Comparison of ENCODE assay signal across 10 mouse cellular contexts in genomic region chr17:64480607-64481038, GRCm38 (mm10).
A peak's percentile ranks its signal among the peaks of the same experiment; 100 is the strongest.
DNase-seq lines count a peak whose midpoint lies in the region; ATAC-seq lines count a peak whose summit lies in the region.
"Had no signal": no experiment of that assay in that cellular context is flagged by ENCODE, and none has a peak within 500 bp of the region (broad histone marks: within the 10 kb centered on the region; RNA-seq: fewer than 3 reads in every experiment).

No protein-coding gene starts in this region.

- no peaks in the 10 kb centered on the region for H3K36me3 ChIP-seq in midbrain, embryonic 11.5 days (ENCODE audit: control insufficient read depth, insufficient read depth, low read length)
- no peaks in the 10 kb centered on the region for H3K36me3 ChIP-seq in midbrain, embryonic 14.5 days (ENCODE audit: control insufficient read depth, insufficient read depth, low read length)
- no peaks in the 10 kb centered on the region for H3K36me3 ChIP-seq in kidney, embryonic 15.5 days
- H3K36me3 ChIP-seq: limb, embryonic 10.5 days had no signal

- H3K4me2 ChIP-seq in midbrain, embryonic 11.5 days, result no peak overlapping the region
- H3K4me2 ChIP-seq in midbrain, embryonic 14.5 days (ENCODE audit: low read length), result no peak overlapping the region
- H3K4me2 ChIP-seq in kidney, embryonic 15.5 days, result no peak overlapping the region

- H3K9ac ChIP-seq in midbrain, embryonic 11.5 days (ENCODE audit: low read length), result no peak overlapping the region
- H3K9ac ChIP-seq in midbrain, embryonic 14.5 days (replicated peaks; ENCODE audit: low read length), result no peak overlapping the region
- no peak overlapping the region for H3K9ac ChIP-seq in kidney, embryonic 15.5 days

- WGBS in midbrain, embryonic 11.5 days, result 26% methylated on average over 1 of the region's 1 CpGs
- WGBS in midbrain, embryonic 14.5 days, result 10% methylated on average over 1 of the region's 1 CpGs
- WGBS in kidney, embryonic 15.5 days, result 13% methylated on average over 1 of the region's 1 CpGs

- no peaks in the 10 kb centered on the region for H3K9me3 ChIP-seq in midbrain, embryonic 11.5 days (ENCODE audit: control insufficient read depth, low read length)
- no peaks in the 10 kb centered on the region for H3K9me3 ChIP-seq in midbrain, embryonic 14.5 days (ENCODE audit: control insufficient read depth, low read length)
- H3K9me3 ChIP-seq in kidney, embryonic 15.5 days (replicated peaks), result no peaks in the 10 kb centered on the region
- H3K9me3 ChIP-seq: limb, embryonic 10.5 days had no signal

- DNase-seq in midbrain, embryonic 11.5 days (ENCODE audit: low spot score, missing footprints), result peak; percentile 80
- no peak for DNase-seq in midbrain, embryonic 14.5 days
- peak; percentile 66 for DNase-seq in adrenal gland, postnatal 14 days
- peak; percentile 9 to 50 for DNase-seq in lung, postnatal 4 days
- no peak for DNase-seq in embryo, embryonic 10 days (ENCODE audit: low spot score)
- DNase-seq in left cerebral cortex, postnatal 36 days (ENCODE audit: low spot score in 2 of 2), result no peak
- no peak for DNase-seq in cerebellum, adult 11 months
- DNase-seq: heart, postnatal 10 days had no signal

- H3K4me3 ChIP-seq in midbrain, embryonic 11.5 days (ENCODE audit: low read depth, low read length), result no peak overlapping the region
- H3K4me3 ChIP-seq in midbrain, embryonic 14.5 days (replicated peaks; ENCODE audit: low read depth, low read length), result no peak overlapping the region
- no peak overlapping the region for H3K4me3 ChIP-seq in kidney, embryonic 15.5 days (replicated peaks)
- H3K4me3 ChIP-seq: limb, embryonic 10.5 days had no signal

- H3K27me3 ChIP-seq in midbrain, embryonic 11.5 days (ENCODE audit: control insufficient read depth, insufficient read depth, low read length), result no peaks in the 10 kb centered on the region
- no peaks in the 10 kb centered on the region for H3K27me3 ChIP-seq in midbrain, embryonic 14.5 days (ENCODE audit: control insufficient read depth, insufficient read depth, low read length)
- H3K27me3 ChIP-seq in kidney, embryonic 15.5 days, result no peaks in the 10 kb centered on the region

- ATAC-seq in midbrain, embryonic 11.5 days (ENCODE audit: low FRiP score), result no peak
- no peak for ATAC-seq in midbrain, embryonic 14.5 days (ENCODE audit: low FRiP score, low TSS enrichment)
- peak; percentile 82 for ATAC-seq in kidney, embryonic 15.5 days (replicated peaks; ENCODE audit: low FRiP score)

- intact Hi-C loops in left cerebral cortex, postnatal 36 days (cut with DNase I), result no loop called here

- H3K27ac ChIP-seq in midbrain, embryonic 11.5 days (ENCODE audit: low read depth, low read length), result no peak overlapping the region
- no peak overlapping the region for H3K27ac ChIP-seq in midbrain, embryonic 14.5 days (replicated peaks; ENCODE audit: low read depth, low read length)
- no peak overlapping the region for H3K27ac ChIP-seq in kidney, embryonic 15.5 days
- H3K27ac ChIP-seq: limb, embryonic 10.5 days had no signal

- H3K4me1 ChIP-seq in midbrain, embryonic 11.5 days (ENCODE audit: control insufficient read depth, insufficient read depth, low read length), result no peaks in the 10 kb centered on the region
- no peaks in the 10 kb centered on the region for H3K4me1 ChIP-seq in midbrain, embryonic 14.5 days (ENCODE audit: control insufficient read depth, insufficient read depth, low read length)
- H3K4me1 ChIP-seq in kidney, embryonic 15.5 days, result peaks cover 4% of the 10 kb centered on the region; the same call in 1 of the 2 replicates
- H3K4me1 ChIP-seq: limb, embryonic 10.5 days had no signal

Comparison
In these comparisons a context has a peak if more than half of its experiments do, and no peak if none do; other contexts are left out.
1. DNase-seq: peak in midbrain, embryonic 11.5 days (single experiment), adrenal gland, postnatal 14 days (single experiment) and lung, postnatal 4 days (2 of 2); none in midbrain, embryonic 14.5 days (single experiment), embryo, embryonic 10 days (single experiment), left cerebral cortex, postnatal 36 days (0 of 2) and cerebellum, adult 11 months (single experiment).